Mouse (Mus musculus) intestine, embryonic 16.5 days (tissue): Measurements from ENCODE around the gene Fars2. TPM values are rescaled to one million over a fixed set of nuclear protein-coding genes. Genes with fewer than 3 reads are reported as not detected.

ENCODE experiments used
- ATAC-seq: fragments of 200-750 bp; cut with Nextera tagmentation; 2 replicates; pipeline ENCODE4 v1.8.0; 2017; ENCODE audit warnings: moderate TSS enrichment, moderate library complexity
- H3K27ac ChIP-seq: fragments of 300-500 bp; sonication (generic); 2 replicates; pipeline ENCODE4 v1.5.1; 2014; ENCODE audit warnings: mild to moderate bottlenecking, low read length
- H3K27me3 ChIP-seq: fragments of 300-500 bp; sonication (generic); replicated peaks from 2 replicates; pipeline ENCODE4 v1.6.1; 2014; ENCODE audit warnings: low read length, control low read depth, mixed read lengths; ENCODE audit not compliant: control insufficient read depth, insufficient read depth
- H3K36me3 ChIP-seq: fragments of 300-500 bp; sonication (generic); 2 replicates; pipeline ENCODE4 v1.6.1; 2014; ENCODE audit warnings: low read length, control low read depth; ENCODE audit not compliant: control insufficient read depth, insufficient read depth
- H3K4me1 ChIP-seq: fragments of 300-500 bp; sonication (generic); 2 replicates; pipeline ENCODE4 v1.6.1; 2014; ENCODE audit warnings: low read length, control low read depth, mixed read lengths; ENCODE audit not compliant: control insufficient read depth, insufficient read depth
- H3K4me2 ChIP-seq: fragments of 300-500 bp; sonication (generic); 2 replicates; pipeline ENCODE4 v1.6.1; 2014; ENCODE audit warnings: low read depth, low read length, control low read depth
- H3K4me3 ChIP-seq: fragments of 300-500 bp; sonication (generic); 2 replicates; pipeline ENCODE4 v1.5.1; 2014; ENCODE audit warnings: mild to moderate bottlenecking, low read length
- H3K9ac ChIP-seq: fragments of 300-500 bp; sonication (generic); 2 replicates; pipeline ENCODE4 v1.6.1; 2014; ENCODE audit warnings: low read depth, low read length
- H3K9me3 ChIP-seq: fragments of 300-500 bp; sonication (generic); 2 replicates; pipeline ENCODE4 v1.6.1; 2016; ENCODE audit warnings: low read length, control low read depth; ENCODE audit not compliant: control insufficient read depth
- WGBS: fragments of 180-500 bp; shearing (Covaris S2); extraction: QIAGEN DNeasy Blood & Tissue Kit; methylation state at CpG from one replicate; pipeline ENCODE4 v1.1.7; 2014; 5-methylcytosine and 5-hydroxymethylcytosine counted together
- polyA plus RNA-seq: library from polyadenylated mRNA; unstranded; fragments of >200 nt; fragmentation: Nextera tagmentation; extraction: Ambion mirVana; gene quantifications from 2 replicates; pipeline ENCODE4 v1.2.1, GENCODE M21; 2015

Gene Fars2
- polyA plus RNA-seq, 1 experiment from 2014 or later: 48.2 TPM

GRCm38 (mm10) chr13:36620498-36621332, 503.5 kb downstream of the Fars2 start:
- 0 out of 2 replicates have a peak overlapping the region, but pooled peaks have one; percentile 30 for H3K27ac ChIP-seq
- no peaks in the 10 kb centered on the region for H3K36me3 ChIP-seq
- no peak overlapping the region for H3K4me3 ChIP-seq
- H3K27me3 ChIP-seq: no peaks in the 10 kb centered on the region
- no peak overlapping the region for H3K9ac ChIP-seq
- WGBS: 68% methylated on average over 10 of the region's 10 CpGs
- H3K9me3 ChIP-seq: no peaks in the 10 kb centered on the region
- peak; percentile 95 for ATAC-seq
- no peaks in the 10 kb centered on the region for H3K4me1 ChIP-seq
- H3K4me2 ChIP-seq: no peak overlapping the region

- Histone ChIP-seq H3K4me2 (no peak overlapping the region), H3K9ac (no peak overlapping the region), H3K27ac (no peak overlapping the region), H3K9me3 (peaks cover 5% of the 10 kb centered on the region; the same call in 1 of the 2 replicates), H3K36me3 (no peaks in the 10 kb centered on the region), H3K27me3 (no peaks in the 10 kb centered on the region), H3K4me3 (no peak overlapping the region), H3K4me1 (no peaks in the 10 kb centered on the region)
- ATAC-seq: no peak
- WGBS: 47% methylated on average over 1 of the region's 1 CpGs
Measured at GRCm38 (mm10) chr13:36621333-36621659, 504.1 kb downstream of the Fars2 start.

GRCm38 (mm10) chr13:36623556-36623955, 506.3 kb downstream of the Fars2 start:
- Histone ChIP-seq H3K27ac (no peak overlapping the region), H3K27me3 (no peaks in the 10 kb centered on the region), H3K9ac (no peak overlapping the region), H3K9me3 (peaks cover 5% of the 10 kb centered on the region; the same call in 1 of the 2 replicates), H3K4me2 (no peak overlapping the region), H3K4me3 (no peak overlapping the region), H3K4me1 (no peaks in the 10 kb centered on the region), H3K36me3 (no peaks in the 10 kb centered on the region)
- no peak for ATAC-seq
- 43% methylated on average over 1 of the region's 1 CpGs for WGBS

- Histone ChIP-seq H3K9ac (no peak overlapping the region), H3K27me3 (no peaks in the 10 kb centered on the region), H3K4me1 (no peaks in the 10 kb centered on the region), H3K9me3 (peaks cover 5% of the 10 kb centered on the region; the same call in 1 of the 2 replicates), H3K36me3 (no peaks in the 10 kb centered on the region), H3K4me2 (no peak overlapping the region), H3K27ac (no peak overlapping the region), H3K4me3 (no peak overlapping the region)
- ATAC-seq: no peak
- WGBS: 51% methylated on average over 1 of the region's 1 CpGs
Measured at GRCm38 (mm10) chr13:36629154-36629553, 511.9 kb downstream of the Fars2 start.

- Histone ChIP-seq H3K27ac (no peak overlapping the region), H3K4me2 (no peak overlapping the region), H3K4me1 (no peaks in the 10 kb centered on the region), H3K9me3 (no peaks in the 10 kb centered on the region), H3K36me3 (no peaks in the 10 kb centered on the region), H3K4me3 (no peak overlapping the region), H3K27me3 (no peaks in the 10 kb centered on the region), H3K9ac (no peak overlapping the region)
- WGBS: 33% methylated on average over 7 of the region's 7 CpGs
- no peak for ATAC-seq
Measured at GRCm38 (mm10) chr13:36648257-36648656, 531.0 kb downstream of the Fars2 start.

- Histone ChIP-seq H3K36me3 (no peaks in the 10 kb centered on the region), H3K4me2 (no peak overlapping the region), H3K27ac (no peak overlapping the region), H3K4me3 (no peak overlapping the region), H3K9ac (no peak overlapping the region), H3K27me3 (no peaks in the 10 kb centered on the region), H3K4me1 (no peaks in the 10 kb centered on the region), H3K9me3 (no peaks in the 10 kb centered on the region)
- ATAC-seq: no peak
- 82% methylated on average over 3 of the region's 3 CpGs for WGBS
Measured at GRCm38 (mm10) chr13:36654251-36654650, 537.0 kb downstream of the Fars2 start.

- H3K4me2 ChIP-seq: no peak overlapping the region
- H3K4me3 ChIP-seq: no peak overlapping the region
- H3K36me3 ChIP-seq: no peaks in the 10 kb centered on the region
- WGBS: 67% methylated on average over 1 of the region's 1 CpGs
- no peak for ATAC-seq
- H3K9me3 ChIP-seq: no peaks in the 10 kb centered on the region
- no peaks in the 10 kb centered on the region for H3K4me1 ChIP-seq
- H3K27me3 ChIP-seq: no peaks in the 10 kb centered on the region
- H3K9ac ChIP-seq: no peak overlapping the region
- H3K27ac ChIP-seq: no peak overlapping the region
Measured at GRCm38 (mm10) chr13:36679345-36679744, 562.1 kb downstream of the Fars2 start.

GRCm38 (mm10) chr13:36680690-36681355, 563.6 kb downstream of the Fars2 start:
- no peaks in the 10 kb centered on the region for H3K36me3 ChIP-seq
- no peak overlapping the region for H3K4me3 ChIP-seq
- H3K9me3 ChIP-seq: no peaks in the 10 kb centered on the region
- no peaks in the 10 kb centered on the region for H3K4me1 ChIP-seq
- H3K27ac ChIP-seq: no peak overlapping the region
- no peak overlapping the region for H3K9ac ChIP-seq
- H3K27me3 ChIP-seq: no peaks in the 10 kb centered on the region
- 89% methylated on average over 8 of the region's 8 CpGs for WGBS
- no peak for ATAC-seq
- H3K4me2 ChIP-seq: no peak overlapping the region

GRCm38 (mm10) chr13:36683581-36683980, 566.4 kb downstream of the Fars2 start:
- no peaks in the 10 kb centered on the region for H3K27me3 ChIP-seq
- H3K9ac ChIP-seq: no peak overlapping the region
- H3K36me3 ChIP-seq: no peaks in the 10 kb centered on the region
- no peak overlapping the region for H3K27ac ChIP-seq
- WGBS: 53% methylated on average over 4 of the region's 4 CpGs
- no peak overlapping the region for H3K4me3 ChIP-seq
- ATAC-seq: no peak
- no peak overlapping the region for H3K4me2 ChIP-seq
- H3K9me3 ChIP-seq: no peaks in the 10 kb centered on the region
- no peaks in the 10 kb centered on the region for H3K4me1 ChIP-seq
